Mouse (Mus musculus) testis, adult 2 months (tissue): ENCODE measurements at regions not wholly inside any gene's neighbourhood (a gene's known extent, or its start where the extent isn't known, plus 50 kb on each side); places are given as distances from the start of the nearest gene placed in this dataset.

ENCODE experiments used
- CTCF ChIP-seq: fragments of 200-500 bp; IDR thresholded peaks from 2 replicates; pipeline ENCODE4 v1.5.1; 2012; ENCODE audit warnings: low read depth, mild to moderate bottlenecking, inconsistent platforms, low read length, moderate library complexity; ENCODE audit not compliant: control insufficient read depth, insufficient read depth, insufficient replicate concordance
- POLR2A ChIP-seq: fragments of 200-500 bp; IDR thresholded peaks from 2 replicates; pipeline ENCODE4 v1.6.1; 2012; ENCODE audit warnings: low read depth, mild to moderate bottlenecking, inconsistent platforms, low read length, moderate library complexity; ENCODE audit not compliant: control insufficient read depth

DNA sequence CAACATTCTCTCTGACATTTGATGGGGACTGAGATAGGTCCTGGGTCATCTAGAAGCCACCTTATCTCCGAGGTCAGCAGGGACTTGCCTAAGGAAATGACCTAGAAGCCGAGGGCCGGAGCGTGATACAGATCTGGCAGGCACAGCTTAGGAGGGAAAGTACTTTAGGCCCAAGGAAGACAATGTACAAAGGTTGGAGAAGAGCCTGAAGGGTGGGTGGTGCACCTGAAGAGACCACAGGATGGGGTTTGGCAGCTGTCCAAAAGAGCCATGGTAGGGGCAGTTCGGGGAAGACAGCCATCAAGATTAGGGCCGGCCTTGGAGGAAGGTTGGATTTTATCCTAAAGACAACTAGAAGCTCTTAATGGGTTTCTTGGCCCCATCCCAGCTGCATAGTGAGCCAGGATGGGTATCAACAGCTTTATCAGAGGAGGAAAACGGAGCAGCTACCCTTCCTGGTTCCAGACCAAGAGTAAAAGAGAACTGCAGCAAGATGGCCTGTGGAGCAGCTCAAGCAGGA, 120.8 kb upstream of the Klf3 start:
- no peak for TF ChIP-seq POLR2A
- no peak for TF ChIP-seq CTCF
